Mouse (Mus musculus) brain, embryonic 14.5 days (tissue): ENCODE data around the gene Ahr.

Source experiments
- CTCF ChIP-seq: fragments of 200-500 bp; IDR thresholded peaks from 2 replicates; pipeline ENCODE4 v1.5.1; 2012; ENCODE audit warnings: inconsistent platforms, mild to moderate bottlenecking, moderate library complexity, borderline replicate concordance; ENCODE audit not compliant: insufficient read depth, insufficient read length; ENCODE audit errors: extremely low read depth
- POLR2A ChIP-seq: fragments of 200-500 bp; IDR thresholded peaks from 2 replicates; pipeline ENCODE4 v1.6.1; 2012; ENCODE audit warnings: mild to moderate bottlenecking, inconsistent platforms, borderline replicate concordance; ENCODE audit not compliant: poor library complexity, insufficient read depth, insufficient read length, severe bottlenecking; ENCODE audit errors: extremely low read depth

- no peak for TF ChIP-seq CTCF
- TF ChIP-seq POLR2A = no peak
These were observed 15.5 kb upstream of the Ahr start for GRCm38 (mm10) chr12:35550299-35550698.
